Mouse (Mus musculus) cerebellum, adult 2 months (tissue): Measurements from ENCODE around the gene Faap20.

Experiments
- CTCF ChIP-seq: fragments of 200-500 bp; IDR thresholded peaks from 2 replicates; pipeline ENCODE4 v1.5.1; 2011; ENCODE audit warnings: low read depth, mild to moderate bottlenecking, control low read depth, low read length, moderate library complexity, borderline replicate concordance; ENCODE audit not compliant: insufficient read depth
- POLR2A ChIP-seq: fragments of 200-500 bp; IDR thresholded peaks from 2 replicates; pipeline ENCODE4 v1.6.1; 2011; ENCODE audit warnings: low read length, control low read depth, borderline replicate concordance; ENCODE audit not compliant: insufficient read depth

GRCm38 (mm10) chr4:155281227-155281626 is 31.6 kb downstream of the Faap20 start:
- TF ChIP-seq POLR2A (no peak), CTCF (no peak)
